Mouse (Mus musculus) 3134 (cell line): Measurements from ENCODE around the gene Prpf40a.

ENCODE experiments used
- DNase-seq: peaks from one replicate; pipeline ENCODE4 v3.0.0-alpha.2; 2011; ENCODE audit warnings: low spot score; ENCODE audit not compliant: insufficient read length; ENCODE audit errors: extremely low read depth

Prpf40a gene

GRCm38 (mm10) chr2:53106472-53106871, 84.6 kb downstream of the Prpf40a start:
- no peak for DNase-seq

GRCm38 (mm10) chr2:53106056-53106455, 85.0 kb downstream of the Prpf40a start:
- DNase-seq: no peak

GRCm38 (mm10) chr2:53105408-53105807, 85.7 kb downstream of the Prpf40a start:
- DNase-seq: no peak

GRCm38 (mm10) chr2:53102901-53103300, 88.2 kb downstream of the Prpf40a start:
- no peak for DNase-seq

DNA sequence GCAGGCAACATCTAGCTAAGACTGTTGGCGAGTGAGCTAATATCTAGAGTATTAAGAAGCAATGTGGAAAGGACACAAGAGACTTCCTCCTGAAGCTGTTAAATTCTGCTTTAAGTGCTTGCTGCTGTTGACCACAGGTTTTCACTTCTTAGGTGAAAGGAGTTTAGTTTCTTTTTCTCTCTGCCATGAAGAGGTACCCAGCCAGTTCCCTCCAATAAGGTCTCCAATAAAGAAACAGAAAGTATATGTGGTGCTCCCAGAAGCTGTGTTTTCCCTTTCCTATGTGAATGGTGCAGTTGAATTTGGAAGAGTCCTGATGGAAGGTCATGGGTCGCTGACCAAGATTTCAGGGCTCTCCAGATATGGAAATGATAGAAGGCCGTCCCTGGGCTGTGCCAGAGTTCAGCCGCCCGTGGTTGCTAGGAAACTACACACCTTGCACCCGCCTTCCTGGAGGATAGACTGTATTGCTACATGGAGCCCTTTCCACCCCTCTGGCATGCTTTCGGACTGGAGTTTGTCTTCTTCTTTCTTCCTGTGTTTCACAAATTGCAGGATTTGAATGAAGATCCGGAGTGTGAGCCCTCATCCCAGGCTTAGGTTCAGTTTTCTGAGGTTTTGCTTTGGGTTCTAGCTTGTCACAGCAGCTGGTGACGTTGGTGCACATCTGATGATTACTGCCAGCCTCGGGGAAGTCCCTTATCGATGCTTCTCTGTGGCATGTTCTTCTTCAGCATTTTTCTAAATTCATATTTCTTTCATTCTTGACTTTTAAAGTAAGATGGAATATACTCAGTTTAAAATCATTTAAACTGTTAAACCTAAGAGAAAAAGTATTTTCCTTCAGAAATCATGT, 89.0 kb downstream of the Prpf40a start:
- no peak for DNase-seq

DNA sequence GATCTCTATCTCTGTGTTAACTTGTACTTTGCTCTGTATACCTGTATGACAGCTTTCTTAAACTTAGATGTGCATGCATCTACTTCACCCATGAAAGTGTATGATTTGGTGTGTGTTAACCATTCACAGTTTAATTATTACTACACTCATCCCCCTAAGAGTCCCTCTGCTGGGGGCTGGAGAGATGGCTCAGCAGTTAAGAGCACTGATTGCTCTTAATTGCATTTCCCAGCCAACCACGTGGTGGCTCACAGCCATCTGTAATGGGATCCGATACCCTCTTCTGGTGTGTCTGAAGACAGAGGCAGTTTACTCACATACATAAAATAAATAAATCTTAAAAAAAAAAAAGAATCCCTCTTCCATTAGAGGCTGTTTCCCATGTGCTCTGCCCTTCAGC, 91.0 kb downstream of the Prpf40a start:
- DNase-seq: no peak

GRCm38 (mm10) chr2:53095489-53095888, 95.6 kb downstream of the Prpf40a start:
- no peak for DNase-seq

GRCm38 (mm10) chr2:53095031-53095430, 96.1 kb downstream of the Prpf40a start:
- no peak for DNase-seq

GRCm38 (mm10) chr2:53088744-53089143, 102.3 kb downstream of the Prpf40a start:
- no peak for DNase-seq

GRCm38 (mm10) chr2:53085617-53086202, 105.4 kb downstream of the Prpf40a start:
- no peak for DNase-seq
